Mouse (Mus musculus) urinary bladder, postnatal 36 days (tissue): Measurements from ENCODE around the gene Nlrp1b.

ENCODE experiments used
- DNase-seq, 2 experiments: peaks; one replicate each; pipeline ENCODE4 v3.0.0; 2022; ENCODE audit warnings: low spot score in 2 of 2, mixed read lengths in 1 of 2

Nlrp1b gene

DNA sequence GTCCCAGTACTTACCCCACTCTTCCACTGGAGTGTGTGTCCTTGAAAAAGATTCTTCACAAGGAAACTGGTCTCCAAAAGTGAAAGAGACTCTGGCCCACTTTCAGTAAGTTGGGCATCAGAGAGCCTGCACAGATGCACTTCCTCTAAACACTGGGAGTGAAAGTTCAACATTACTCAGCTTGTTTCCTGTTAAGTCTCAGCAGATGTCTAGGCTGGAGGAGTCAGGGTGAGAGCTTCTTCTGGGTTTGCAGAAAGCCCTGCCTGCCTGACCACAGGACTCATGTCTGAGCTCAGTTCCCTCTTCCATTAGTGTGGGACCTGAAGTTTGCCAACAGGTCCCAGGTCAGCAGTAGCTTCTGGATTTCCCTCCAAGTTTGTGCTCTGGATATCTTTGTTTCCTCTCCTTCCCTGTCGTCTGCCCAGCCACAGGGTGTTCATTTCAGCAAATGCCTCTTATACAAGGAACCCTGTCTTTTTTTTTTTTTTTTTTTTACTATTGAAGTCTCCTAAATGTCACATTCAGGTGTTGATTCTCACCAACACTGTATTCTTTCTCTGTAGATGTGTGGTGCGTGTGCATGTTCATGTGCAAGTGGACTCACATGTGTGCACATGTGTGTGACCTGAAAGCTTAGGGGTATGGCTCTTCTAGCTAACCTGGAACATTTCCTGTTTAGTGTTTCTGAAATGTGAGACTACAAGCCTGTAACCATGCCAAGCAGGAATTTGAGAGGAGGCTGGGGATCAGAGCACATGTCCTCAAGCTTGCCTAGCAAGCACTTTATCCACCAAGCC is at the start of gene Nlrp1b:
Nlrp1b (minus strand) TSS at position 50 of the 797 bp plus-strand sequence.
- DNase-seq: peak in 1 of 2 experiments; percentile 4

DNA sequence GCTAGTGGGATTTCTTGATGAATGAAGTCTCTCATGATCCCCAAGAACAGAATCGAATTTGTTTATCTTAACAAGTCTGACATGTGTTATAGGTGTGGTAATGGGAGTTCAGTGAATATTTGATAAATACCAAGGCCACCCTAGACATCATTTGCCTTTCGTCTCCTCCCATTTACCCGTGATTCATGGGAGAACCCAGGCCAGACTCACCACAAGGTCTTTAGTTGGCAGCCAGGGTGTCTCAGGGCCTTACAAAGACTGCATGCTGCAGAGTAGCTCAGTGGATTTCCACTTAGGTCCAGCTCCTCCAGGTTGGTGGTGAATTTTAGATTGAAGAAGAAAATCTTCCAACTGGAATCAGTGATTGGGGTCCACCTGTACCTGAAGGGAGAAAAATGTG is 30.5 kb upstream of the Nlrp1b start:
- DNase-seq: no peak

DNA sequence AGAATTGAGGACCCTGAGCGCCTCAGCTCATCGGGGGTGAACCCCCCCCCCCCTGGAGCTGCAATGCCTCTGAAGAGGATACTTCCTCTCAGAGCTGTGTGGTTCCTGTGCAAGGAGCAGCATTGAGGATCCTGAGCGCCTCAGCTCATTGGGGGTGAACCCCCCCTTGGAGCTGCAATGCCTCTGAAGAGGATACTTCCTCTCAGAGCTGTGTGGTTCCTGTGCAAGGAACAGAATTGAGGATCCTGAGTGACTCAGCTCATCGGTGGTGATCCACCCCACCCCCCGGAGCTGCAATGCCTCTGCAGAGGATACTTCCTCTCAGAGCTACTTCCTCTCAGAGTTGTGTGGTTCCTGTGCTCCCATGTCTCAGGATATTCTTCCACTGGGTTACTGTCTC is 20.8 kb upstream of the Nlrp1b start:
- no peak for DNase-seq

DNA sequence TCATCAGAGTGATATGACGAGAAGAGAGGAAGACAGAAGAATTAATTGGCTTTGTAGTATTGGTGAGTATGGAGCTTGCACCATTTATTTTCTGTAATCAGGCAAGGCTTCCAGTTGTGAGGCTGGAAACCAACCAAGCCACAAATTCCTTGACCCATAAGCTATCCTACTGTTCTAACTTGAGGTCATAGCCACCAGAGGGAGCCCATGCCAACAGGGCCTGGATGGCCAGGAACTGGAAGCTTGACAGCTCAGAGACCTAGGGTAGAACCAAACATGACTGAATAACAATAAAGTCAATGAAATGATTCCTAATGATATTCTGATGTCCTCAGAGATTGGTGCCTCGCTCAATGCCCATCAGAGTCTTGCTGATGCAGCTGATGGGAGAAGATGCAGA is 5.9 kb downstream of the Nlrp1b start:
- no peak for DNase-seq

DNA sequence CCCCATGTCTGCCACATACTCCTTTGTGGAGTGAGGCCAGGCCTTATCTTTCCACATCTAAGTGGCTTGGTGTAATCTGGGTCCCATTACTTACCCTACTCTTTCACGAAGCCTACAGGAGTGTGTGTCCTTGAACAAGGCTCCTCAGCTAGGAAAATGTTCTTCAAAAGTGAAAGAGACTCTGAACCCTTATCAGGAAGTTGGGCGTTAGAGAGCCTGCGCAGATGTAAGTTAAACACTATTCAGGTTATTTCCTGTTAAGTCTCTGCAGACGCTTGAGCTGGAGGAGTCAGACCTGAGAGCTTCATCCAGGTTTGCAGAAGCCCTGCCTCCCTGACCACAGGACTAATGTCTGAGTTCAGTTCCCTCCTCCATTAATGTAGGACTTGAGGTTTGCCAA is 27.8 kb downstream of the Nlrp1b start:
- DNase-seq: no peak

DNA sequence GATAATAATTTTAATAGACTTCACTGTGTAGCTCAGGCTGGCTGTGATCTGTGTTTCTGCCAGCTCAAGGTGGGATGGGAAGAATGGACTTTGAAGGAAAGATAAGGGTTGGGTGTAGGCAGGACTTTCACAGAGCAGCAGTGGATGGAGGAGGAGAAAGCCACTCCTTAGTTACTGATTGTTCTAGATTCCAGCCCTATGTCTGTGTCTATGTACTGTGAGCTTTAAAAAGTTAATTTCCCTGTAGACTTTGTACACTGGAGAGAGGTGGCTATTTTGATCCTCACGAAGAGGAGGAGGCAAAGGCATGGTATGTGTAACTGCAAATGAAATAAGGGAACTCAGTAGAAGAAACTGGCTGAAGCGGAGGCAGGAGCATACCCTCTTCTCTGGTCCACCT is 31.2 kb downstream of the Nlrp1b start:
- no peak for DNase-seq

DNA sequence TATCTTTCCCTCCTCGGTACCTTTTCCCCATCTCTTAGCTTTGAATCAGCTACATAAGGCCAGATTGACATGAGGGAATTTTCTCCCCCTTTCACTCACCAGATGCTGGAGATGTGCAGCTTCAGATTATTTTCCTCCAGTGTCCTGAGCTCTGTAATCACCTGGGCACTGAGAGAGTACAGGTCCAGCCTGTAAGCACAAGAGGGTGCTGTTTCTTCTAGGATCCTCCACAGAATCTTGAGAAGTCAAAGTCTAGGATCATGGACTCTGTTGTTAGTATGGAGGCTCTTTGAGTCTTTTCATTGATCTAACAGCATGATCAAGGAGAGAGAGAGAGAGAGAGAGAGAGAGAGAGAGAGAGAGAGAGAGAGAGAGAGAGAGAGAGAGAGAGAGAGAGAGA is 60.9 kb downstream of the Nlrp1b start:
- no peak for DNase-seq

DNA sequence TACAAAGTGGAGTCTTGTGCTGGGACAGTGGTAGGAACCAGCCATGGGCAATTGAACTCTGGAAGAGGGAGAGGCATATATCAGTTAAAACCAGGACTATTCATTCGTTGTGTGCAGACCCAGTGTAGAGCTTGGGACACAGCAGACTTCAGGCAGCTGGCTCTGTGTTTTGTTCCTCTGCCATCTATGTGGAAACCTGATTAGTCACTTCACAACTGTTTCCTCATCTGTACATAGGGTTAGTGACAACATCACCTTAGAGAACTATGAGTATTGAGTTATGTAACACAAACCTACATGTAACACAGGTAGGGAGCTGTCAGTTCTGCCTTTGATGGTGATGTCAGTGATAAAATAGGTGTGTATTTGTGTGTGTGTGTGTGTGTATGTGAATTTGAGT is 66.4 kb downstream of the Nlrp1b start:
- DNase-seq: no peak

DNA sequence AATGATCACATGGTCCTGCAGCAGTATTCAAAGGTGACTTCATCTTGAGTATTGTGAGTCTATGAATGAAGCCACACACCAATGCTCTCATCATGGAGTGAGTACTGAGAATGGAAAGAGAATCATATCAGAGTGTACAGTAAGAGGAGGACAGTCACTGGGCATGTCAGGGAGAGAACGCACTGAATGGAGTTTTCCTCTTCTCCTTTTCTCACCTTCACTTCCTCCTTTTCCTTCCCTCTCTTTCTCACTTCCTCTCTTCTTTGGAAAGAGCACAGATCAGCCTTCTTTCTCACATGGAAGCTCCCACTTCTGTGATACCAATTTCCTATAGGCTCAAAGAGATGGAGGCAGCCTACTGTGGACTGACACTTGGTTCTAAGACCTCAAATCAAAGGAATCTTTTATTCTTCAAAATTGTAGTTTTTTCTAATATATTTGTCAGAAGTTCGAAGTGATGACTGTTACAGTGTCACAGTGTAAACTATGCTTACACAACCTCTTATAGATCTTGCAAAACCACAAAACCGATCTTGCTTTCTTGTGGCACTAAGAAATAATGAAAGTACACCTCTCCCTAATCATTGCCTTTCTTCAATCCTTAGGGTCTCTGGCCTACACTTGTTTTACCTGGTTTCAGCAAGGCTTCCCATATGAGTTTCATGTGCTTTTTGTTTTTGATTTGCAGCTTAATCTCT is 70.9 kb downstream of the Nlrp1b start:
- DNase-seq: no peak

DNA sequence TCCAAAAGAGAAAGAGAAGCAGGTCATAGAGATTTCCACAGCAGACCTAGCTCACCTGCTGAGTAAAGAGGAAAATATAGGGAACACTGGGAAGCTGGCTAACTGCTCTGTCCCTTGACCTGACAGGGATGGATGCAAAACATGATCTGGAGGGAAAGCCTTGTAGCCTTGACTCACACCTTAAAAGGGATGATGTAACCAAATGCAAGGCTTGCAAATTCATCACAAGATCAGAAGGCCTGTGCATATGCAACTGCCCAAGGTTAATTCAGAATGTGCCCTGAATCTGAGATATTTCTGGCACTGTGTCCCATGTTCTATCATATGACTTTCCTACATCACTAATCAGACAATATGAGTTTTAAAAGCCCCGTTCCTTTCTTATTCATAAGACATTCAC is 75.3 kb downstream of the Nlrp1b start:
- no peak for DNase-seq

DNA sequence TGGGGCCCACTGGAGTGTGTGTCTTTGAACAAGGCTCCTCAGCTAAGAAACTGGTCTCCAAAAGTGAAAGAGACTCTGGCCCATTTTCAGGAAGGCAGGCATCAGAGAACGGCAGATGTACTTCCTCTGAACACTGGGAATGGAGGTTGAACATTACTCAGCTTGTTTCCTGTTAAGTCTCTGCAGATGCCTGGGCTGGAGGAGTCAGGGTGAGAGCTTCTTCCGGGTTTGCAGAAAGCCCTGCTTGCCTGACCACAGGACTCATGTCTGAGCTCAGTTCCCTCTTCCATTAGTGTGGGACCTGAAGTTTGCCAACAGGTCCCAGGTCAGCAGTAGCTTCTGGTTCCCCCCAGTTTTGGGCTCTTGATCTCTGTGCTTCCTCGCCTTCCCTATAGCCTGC is 85.9 kb downstream of the Nlrp1b start, which contains the start of gene Nlrp1a:
Nlrp1a (minus strand) TSS at position 44 of the 400 bp plus-strand sequence.
- no peak for DNase-seq

DNA sequence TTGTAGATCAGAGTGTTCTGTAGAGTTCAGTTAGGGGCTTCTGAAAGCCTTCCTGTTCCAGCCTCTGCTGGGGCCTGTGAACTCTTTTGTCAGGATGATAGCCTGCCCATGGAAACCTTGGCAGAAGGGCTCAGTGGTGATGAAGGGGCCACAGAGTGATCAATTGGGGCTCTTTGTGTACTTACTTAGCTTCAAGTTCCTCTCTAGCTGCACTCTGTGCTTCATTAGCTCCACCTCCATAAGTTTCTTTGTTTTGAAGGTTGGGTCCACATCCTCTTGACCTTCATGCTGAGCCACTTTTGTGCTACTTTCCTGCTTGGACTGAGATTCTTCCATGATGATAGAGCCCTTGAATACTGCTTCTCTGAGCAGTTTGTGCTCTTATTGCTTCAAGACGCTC is 88.5 kb downstream of the Nlrp1b start:
- DNase-seq: no peak

DNA sequence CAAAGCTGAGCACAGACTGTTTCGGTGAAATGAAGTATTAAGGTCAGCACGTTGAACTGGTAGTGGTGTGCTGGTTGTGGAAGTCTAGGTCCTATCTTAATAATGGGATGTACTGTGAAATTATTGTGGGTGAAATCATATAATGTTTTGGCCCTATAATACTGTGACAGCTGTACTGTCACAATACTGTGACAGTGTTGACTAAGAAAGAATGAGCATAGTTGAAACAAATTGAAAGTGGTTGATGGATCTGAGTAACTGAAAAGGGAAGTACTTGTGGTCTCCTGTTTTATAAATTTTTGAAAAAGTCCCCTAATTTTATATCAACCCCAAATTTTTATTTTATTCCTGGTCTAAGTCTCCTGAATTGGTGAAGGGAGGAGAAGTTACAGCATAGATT is 123.4 kb downstream of the Nlrp1b start:
- DNase-seq: no peak

DNA sequence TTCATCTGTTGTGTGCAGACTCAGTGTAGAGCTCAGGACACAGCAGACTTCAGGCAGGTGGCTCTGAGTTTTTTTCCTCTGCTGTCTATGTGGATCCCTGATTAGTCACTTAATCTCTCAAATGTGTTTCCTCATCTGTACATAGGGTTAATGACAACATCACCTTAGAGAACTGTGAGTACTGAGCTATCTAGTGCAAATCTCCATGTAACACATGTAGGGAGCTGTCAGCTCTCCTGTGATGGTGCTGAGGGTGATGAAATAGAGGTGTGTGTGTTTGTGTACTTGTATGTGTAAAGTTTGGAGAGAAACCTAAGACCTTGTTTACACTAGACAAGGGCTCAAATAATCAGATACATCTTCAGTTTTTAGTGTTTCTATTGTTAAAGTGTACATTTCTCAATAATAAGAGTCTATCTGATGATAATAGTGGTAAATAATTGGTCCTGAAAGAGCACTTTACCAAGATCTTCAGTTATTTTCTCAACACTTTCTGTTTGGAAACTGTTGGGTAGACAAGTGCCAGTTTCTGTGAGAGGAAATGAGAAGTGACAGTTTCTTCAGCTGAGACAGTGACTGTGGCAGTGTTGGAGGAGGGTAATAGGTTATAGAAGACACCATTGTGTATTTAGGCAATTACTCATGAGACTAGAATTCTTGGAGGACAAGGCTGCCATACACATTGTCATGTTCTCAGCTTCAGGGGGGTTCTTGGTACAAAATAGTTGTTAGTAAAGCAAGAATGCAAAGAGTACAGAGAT is 124.1 kb downstream of the Nlrp1b start:
- no peak for DNase-seq

DNA sequence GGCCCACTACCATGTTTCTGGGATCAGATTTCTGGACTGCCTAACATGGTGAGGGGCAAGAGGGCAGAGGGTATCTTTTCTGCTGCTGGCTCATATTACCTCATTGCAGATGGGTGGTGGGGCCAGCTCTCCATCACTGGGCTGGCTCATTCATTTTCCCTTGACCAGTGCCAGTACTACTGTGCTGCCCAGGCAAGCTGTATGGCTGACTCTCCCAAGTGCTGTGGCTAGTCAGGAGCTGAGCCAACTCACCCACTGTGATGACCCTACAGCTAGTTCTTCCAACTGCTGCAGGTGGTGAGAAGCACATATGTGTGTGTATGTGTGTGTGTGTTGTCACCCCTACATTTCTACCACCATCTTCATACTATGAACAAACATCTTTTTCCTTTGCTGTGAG is 126.6 kb downstream of the Nlrp1b start:
- DNase-seq: no peak
